Mouse (Mus musculus) midbrain, embryonic 15.5 days (tissue): Measurements from ENCODE around the gene Khdrbs1. TPM values are rescaled to one million over a fixed set of nuclear protein-coding genes. Genes with fewer than 3 reads are reported as not detected.

ENCODE experiments used
- ATAC-seq: fragments of 200-750 bp; cut with Nextera tagmentation; replicated peaks from 2 replicates; pipeline ENCODE4 v1.8.0; 2017; ENCODE audit warnings: moderate TSS enrichment
- H3K27ac ChIP-seq: fragments of 300-500 bp; sonication (generic); 2 replicates; pipeline ENCODE4 v1.5.1; 2015; ENCODE audit warnings: mild to moderate bottlenecking, inconsistent platforms
- H3K27me3 ChIP-seq: fragments of 300-500 bp; sonication (generic); replicated peaks from 2 replicates; pipeline ENCODE4 v1.6.1; 2015; ENCODE audit warnings: inconsistent platforms
- H3K36me3 ChIP-seq: fragments of 300-500 bp; sonication (generic); replicated peaks from 2 replicates; pipeline ENCODE4 v1.6.1; 2015; ENCODE audit warnings: inconsistent platforms
- H3K4me1 ChIP-seq: fragments of 300-500 bp; sonication (generic); 2 replicates; pipeline ENCODE4 v1.6.1; 2015; ENCODE audit warnings: inconsistent platforms
- H3K4me2 ChIP-seq: fragments of 300-500 bp; sonication (generic); 2 replicates; pipeline ENCODE4 v1.6.1; 2015; ENCODE audit warnings: inconsistent platforms, mild to moderate bottlenecking, moderate library complexity
- H3K4me3 ChIP-seq: fragments of 300-500 bp; sonication (generic); 2 replicates; pipeline ENCODE4 v1.5.1; 2015; ENCODE audit warnings: mild to moderate bottlenecking, inconsistent platforms
- H3K9ac ChIP-seq: fragments of 300-500 bp; sonication (generic); 2 replicates; pipeline ENCODE4 v1.6.1; 2015; ENCODE audit warnings: mild to moderate bottlenecking, inconsistent platforms
- H3K9me3 ChIP-seq: fragments of 300-500 bp; sonication (generic); 2 replicates; pipeline ENCODE4 v1.6.1; 2016; ENCODE audit warnings: inconsistent platforms
- WGBS: fragments of 180-500 bp; shearing (Covaris S2); methylation state at CpG from one replicate; pipeline ENCODE4 v1.1.7; 2015; ENCODE audit warnings: mixed read lengths; 5-methylcytosine and 5-hydroxymethylcytosine counted together
- microRNA-seq: library from miRNA; unstranded; fragments of <30 nt; microRNA quantifications from one replicate; pipeline ENCODE4, GENCODE M21; 2016
- polyA plus RNA-seq: library from polyadenylated mRNA; unstranded; fragments of >200 nt; fragmentation: Nextera tagmentation; extraction: Ambion mirVana; gene quantifications from 2 replicates; pipeline ENCODE4 v1.2.1, GENCODE M21; 2015

Gene Khdrbs1
- polyA plus RNA-seq, 1 experiment from 2014 or later: 138 TPM

DNA sequence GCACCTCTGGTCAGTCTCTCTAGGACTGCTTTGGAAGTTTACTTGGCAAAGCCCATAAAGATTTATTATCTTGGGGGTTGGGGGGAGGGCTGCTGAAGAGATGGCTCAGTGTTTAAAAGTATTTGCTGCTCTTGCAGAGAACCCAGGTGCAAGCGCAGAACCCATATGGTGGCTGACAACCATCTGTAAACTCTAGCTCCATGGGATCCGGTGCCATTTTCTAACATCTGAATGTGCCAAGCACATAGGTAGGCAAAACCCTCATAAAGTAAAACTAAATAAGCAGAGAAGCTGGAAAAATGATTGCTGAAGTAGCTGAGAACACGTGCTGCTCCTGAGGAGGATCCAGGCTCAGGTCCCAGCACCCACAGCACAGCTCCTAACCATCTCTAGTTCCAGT, 80.5 kb downstream of the Khdrbs1 start:
- 98% methylated on average over 3 of the region's 3 CpGs for WGBS
- Histone ChIP-seq H3K9me3 (no peaks in the 10 kb centered on the region), H3K4me2 (no peak overlapping the region), H3K36me3 (peaks cover 34% of the 10 kb centered on the region), H3K4me3 (no peak overlapping the region), H3K27me3 (no peaks in the 10 kb centered on the region), H3K27ac (no peak overlapping the region), H3K9ac (no peak overlapping the region), H3K4me1 (no peaks in the 10 kb centered on the region; the same call in 1 of the 2 replicates)
- ATAC-seq: no peak

DNA sequence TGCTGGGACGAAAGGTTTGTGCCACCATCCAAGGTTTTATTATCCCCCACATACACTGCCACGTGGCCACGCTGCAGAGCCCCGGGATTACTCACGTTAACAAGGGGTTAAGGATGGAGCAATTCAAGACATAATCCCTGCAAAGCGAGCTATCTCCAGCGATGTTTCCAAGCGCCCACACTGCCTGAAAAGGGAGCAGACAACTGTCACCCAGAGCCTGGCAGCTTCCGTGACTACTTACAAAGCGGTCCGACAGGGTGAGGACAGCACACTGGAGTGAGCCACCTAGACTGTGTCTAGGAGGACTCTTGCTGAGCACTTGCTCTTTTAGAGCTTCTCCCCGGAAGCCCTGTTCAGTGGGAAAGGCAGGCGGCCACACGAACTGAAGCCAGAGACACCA, 87.3 kb downstream of the Khdrbs1 start:
- Histone ChIP-seq H3K4me2 (no peak overlapping the region), H3K9me3 (no peaks in the 10 kb centered on the region), H3K27me3 (no peaks in the 10 kb centered on the region), H3K36me3 (peaks cover 77% of the 10 kb centered on the region), H3K9ac (no peak overlapping the region), H3K4me1 (no peaks in the 10 kb centered on the region), H3K4me3 (no peak overlapping the region), H3K27ac (no peak overlapping the region)
- 90% methylated on average over 14 of the region's 14 CpGs for WGBS
- ATAC-seq: no peak

Small RNAs within 50 kb of the gene (microRNA-seq; reads per million reads assigned to microRNA genes)
- gene Gm28017 (not detected), gene Mir7016 (2.2 reads per million, percentile 7 among the genes with 10 or more reads in this experiment)

Other genes starting within 250 kb of the Khdrbs1 start
- 1,751 and 1,836 TPM in 2 replicates for gene Marcksl1, start 228.7 kb downstream of the Khdrbs1 start, polyA plus RNA-seq
- gene Hdac1, start 199.6 kb downstream of the Khdrbs1 start, polyA plus RNA-seq: 86.1 and 99.3 TPM in 2 replicates
- 12.5 and 13.5 TPM in 2 replicates for gene Lck, start 168.7 kb downstream of the Khdrbs1 start, polyA plus RNA-seq
- 0.31 TPM in 1 of 2 replicates, not detected in the other for gene Fam167b, start 163.8 kb downstream of the Khdrbs1 start, polyA plus RNA-seq
- gene Eif3i, start 141.7 kb downstream of the Khdrbs1 start, polyA plus RNA-seq: 195 and 208 TPM in 2 replicates
- 198 and 199 TPM in 2 replicates for gene Tmem234, start 141.6 kb downstream of the Khdrbs1 start, polyA plus RNA-seq
- gene Dcdc2b, start 128.0 kb downstream of the Khdrbs1 start, polyA plus RNA-seq: 4.2 and 4.6 TPM in 2 replicates
- 27.0 and 33.0 TPM in 2 replicates for gene Iqcc, start 123.2 kb downstream of the Khdrbs1 start, polyA plus RNA-seq
- gene Ccdc28b, start 118.4 kb downstream of the Khdrbs1 start, polyA plus RNA-seq: 166 and 173 TPM in 2 replicates
- 52.7 and 59.2 TPM in 2 replicates for gene Txlna, start 101.2 kb downstream of the Khdrbs1 start, polyA plus RNA-seq
- 18.9 and 19.5 TPM in 2 replicates for gene Kpna6, start 69.5 kb downstream of the Khdrbs1 start, polyA plus RNA-seq
- 18.1 and 20.9 TPM in 2 replicates for gene Tmem39b, start 45.5 kb downstream of the Khdrbs1 start, polyA plus RNA-seq
- 220 and 223 TPM in 2 replicates for gene Ptp4a2, start 68.9 kb upstream of the Khdrbs1 start, polyA plus RNA-seq
- gene Spocd1, start 186.9 kb upstream of the Khdrbs1 start, polyA plus RNA-seq: not detected in 2 replicates
- gene Adgrb2, start 242.6 kb upstream of the Khdrbs1 start, polyA plus RNA-seq: 19.4 and 23.6 TPM in 2 replicates